Mouse (Mus musculus): Measurements from ENCODE around the gene Htr5b.

- TF ChIP-seq CTCF (IDR thresholded peaks at IDR 0.05; ENCODE audit: borderline replicate concordance, insufficient read depth, low read depth, low read length), result no peak
- TF ChIP-seq POLR2A (IDR thresholded peaks at IDR 0.05; ENCODE audit: borderline replicate concordance, insufficient read depth, low read length), result no peak
These were observed 60.0 kb downstream of the Htr5b start for GRCm38 (mm10) chr1:121468271-121468670.

All from cerebellum, adult 2 months (tissue).